Mouse (Mus musculus) heart, adult 2 months (tissue): Measurements from ENCODE around the gene Ginm1. TPM values are rescaled to one million over a fixed set of nuclear protein-coding genes. Genes with fewer than 3 reads are reported as not detected.

Experiments used
- DNase-seq, 2 experiments: peaks; one replicate each; pipeline ENCODE4 v3.0.0; 2021
- H3K27ac ChIP-seq: fragments of 200-600 bp; 2 replicates; pipeline ENCODE4 v1.8.1; 2022
- H3K27me3 ChIP-seq: fragments of 200-500 bp; 2 replicates; pipeline ENCODE4 v1.6.1; 2012; ENCODE audit warnings: mild to moderate bottlenecking, low read length, inconsistent platforms, mixed read lengths; ENCODE audit not compliant: control insufficient read depth, insufficient read depth
- H3K36me3 ChIP-seq: fragments of 200-500 bp; 2 replicates; pipeline ENCODE4 v1.6.1; 2012; ENCODE audit warnings: low read length, inconsistent platforms; ENCODE audit not compliant: control insufficient read depth, insufficient read depth
- H3K4me1 ChIP-seq: fragments of 200-500 bp; 2 replicates; pipeline ENCODE4 v1.6.1; 2011; ENCODE audit warnings: low read length; ENCODE audit not compliant: control insufficient read depth, insufficient read depth
- H3K4me3 ChIP-seq: fragments of 200-600 bp; 2 replicates; pipeline ENCODE4 v1.8.1; 2022
- H3K79me2 ChIP-seq: fragments of 200-500 bp; replicated peaks from 2 replicates; pipeline ENCODE4 v1.6.1; 2012; ENCODE audit warnings: mild to moderate bottlenecking, inconsistent platforms, low read length, moderate library complexity, mixed read lengths; ENCODE audit not compliant: control insufficient read depth, insufficient read depth
- H3K9ac ChIP-seq: fragments of 200-500 bp; 2 replicates; pipeline ENCODE4 v1.6.1; 2012; ENCODE audit warnings: low read depth, mild to moderate bottlenecking, control low read depth, inconsistent platforms, low read length, mixed read lengths
- CTCF ChIP-seq: fragments of 200-600 bp; IDR thresholded peaks from 2 replicates; pipeline ENCODE4 v1.8.1; 2022; ENCODE audit warnings: antibody characterized with exemption, mild to moderate bottlenecking, moderate library complexity
- EP300 ChIP-seq: fragments of 200-500 bp; IDR thresholded peaks from 2 replicates; pipeline ENCODE4 v1.6.1; 2011; ENCODE audit warnings: low read depth, low read length, control low read depth; ENCODE audit not compliant: insufficient read depth
- POLR2A ChIP-seq: fragments of 200-500 bp; IDR thresholded peaks from 2 replicates; pipeline ENCODE4 v1.6.1; 2011; ENCODE audit warnings: mild to moderate bottlenecking, low read depth, low read length, control low read depth; ENCODE audit not compliant: insufficient read depth
- WGBS: fragments of 180-500 bp; shearing (Covaris S2); methylation state at CpG from one replicate; pipeline ENCODE4 v1.1.7; 2018; 5-methylcytosine and 5-hydroxymethylcytosine counted together
- intact Hi-C: fragments of 180-260 bp; cut with DNase I; formaldehyde crosslinking; loops from one replicate; pipeline ENCODE4 v1.15.1; 2025
- polyA plus RNA-seq: library from polyadenylated mRNA; depleted of rRNA; stranded (reverse); fragments of >200 nt; gene quantifications from 2 replicates; pipeline ENCODE4 v1.2.3, GENCODE M21; 2012
- total RNA-seq, 2 experiments: library from RNA; stranded (reverse); gene quantifications; 2 replicates each; pipeline ENCODE4 v1.2.3; 2021

The Ginm1 gene
- total and polyA plus RNA-seq, 3 experiments: 39.6 to 123 (median 94.5) TPM

GRCm38 (mm10) chr10:7819603-7820002, 27.0 kb upstream of the Ginm1 start:
- TF ChIP-seq CTCF (no peak), EP300 (no peak)
- no peaks in the 10 kb centered on the region; the same call in 1 of the 2 replicates for H3K4me1 ChIP-seq
- no peaks in the 10 kb centered on the region for H3K79me2 ChIP-seq
- DNase-seq: no peak
- no peaks in the 10 kb centered on the region for H3K27me3 ChIP-seq
- peaks cover 6% of the 10 kb centered on the region; the same call in 1 of the 2 replicates for H3K36me3 ChIP-seq
- 82% methylated on average over 4 of the region's 4 CpGs for WGBS
- H3K4me3 ChIP-seq: no peak overlapping the region
- no peak overlapping the region for H3K9ac ChIP-seq
- H3K27ac ChIP-seq: no peak overlapping the region
- intact Hi-C loops: no loop called here

DNA sequence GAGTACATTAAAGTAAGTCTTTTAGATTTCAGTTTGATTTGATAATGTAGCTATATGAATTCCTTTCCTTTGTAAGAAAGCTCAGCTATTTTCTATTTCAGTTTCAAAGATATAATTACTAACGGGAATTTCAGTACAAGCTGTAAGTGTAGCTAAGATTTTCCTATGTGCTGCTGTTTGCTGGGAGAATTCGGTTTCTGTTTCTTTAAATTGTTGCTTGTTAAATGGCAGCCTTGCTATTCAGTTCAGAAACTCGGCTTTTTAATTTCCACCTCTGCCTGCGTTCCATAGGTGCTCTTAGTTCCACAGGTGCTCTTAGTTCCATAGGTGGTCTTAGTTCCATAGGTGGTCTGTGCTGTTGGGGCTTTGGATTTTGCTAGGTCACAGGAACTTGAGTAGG, 26.5 kb upstream of the Ginm1 start:
- H3K27ac ChIP-seq: no peak overlapping the region
- H3K4me3 ChIP-seq: no peak overlapping the region
- WGBS: 92% methylated on average over 4 of the region's 4 CpGs

GRCm38 (mm10) chr10:7818676-7819075, 26.1 kb upstream of the Ginm1 start:
- no peak overlapping the region for H3K27ac ChIP-seq
- intact Hi-C loops: no loop called here
- no peak for DNase-seq
- H3K9ac ChIP-seq: no peak overlapping the region
- no peaks in the 10 kb centered on the region for H3K27me3 ChIP-seq
- H3K4me1 ChIP-seq: no peaks in the 10 kb centered on the region; the same call in 1 of the 2 replicates
- WGBS: 82% methylated on average over 4 of the region's 4 CpGs
- no peak overlapping the region for H3K4me3 ChIP-seq
- H3K36me3 ChIP-seq: peaks cover 6% of the 10 kb centered on the region
- TF ChIP-seq EP300: no peak
- no peak for TF ChIP-seq CTCF
- no peaks in the 10 kb centered on the region for H3K79me2 ChIP-seq

More for the DNA sequence above, 26.5 kb upstream of the Ginm1 start:
- no peak for DNase-seq
- H3K27me3 ChIP-seq: no peaks in the 10 kb centered on the region
- intact Hi-C loops: no loop called here
- no peaks in the 10 kb centered on the region; the same call in 1 of the 2 replicates for H3K4me1 ChIP-seq
- no peak overlapping the region for H3K9ac ChIP-seq
- H3K36me3 ChIP-seq: peaks cover 6% of the 10 kb centered on the region; the same call in 1 of the 2 replicates
- H3K79me2 ChIP-seq: no peaks in the 10 kb centered on the region
- TF ChIP-seq CTCF (no peak), EP300 (no peak), POLR2A (no peak)

DNA sequence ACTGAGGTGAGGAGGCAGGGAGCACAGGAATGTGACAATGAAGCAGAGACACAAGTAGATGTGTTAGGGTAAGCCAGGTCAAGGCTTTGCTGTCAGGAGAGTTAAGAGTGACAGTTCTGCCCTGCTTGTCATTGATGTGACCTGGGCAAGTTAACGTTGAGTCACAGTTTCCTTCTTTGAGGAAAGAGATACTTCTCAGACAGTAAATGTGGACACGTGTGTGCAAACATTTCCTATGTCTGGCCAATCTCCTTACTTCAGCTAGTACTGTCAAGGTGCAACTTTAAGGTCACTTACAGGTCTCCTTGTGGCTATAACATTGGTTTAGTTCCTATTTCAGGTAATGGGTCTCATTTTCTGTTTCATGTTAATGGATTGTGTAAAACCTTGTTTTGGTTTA, 23.9 kb upstream of the Ginm1 start:
- H3K36me3 ChIP-seq: peaks cover 6% of the 10 kb centered on the region
- H3K4me3 ChIP-seq: no peak overlapping the region
- 39% methylated on average over 2 of the region's 2 CpGs for WGBS

DNA sequence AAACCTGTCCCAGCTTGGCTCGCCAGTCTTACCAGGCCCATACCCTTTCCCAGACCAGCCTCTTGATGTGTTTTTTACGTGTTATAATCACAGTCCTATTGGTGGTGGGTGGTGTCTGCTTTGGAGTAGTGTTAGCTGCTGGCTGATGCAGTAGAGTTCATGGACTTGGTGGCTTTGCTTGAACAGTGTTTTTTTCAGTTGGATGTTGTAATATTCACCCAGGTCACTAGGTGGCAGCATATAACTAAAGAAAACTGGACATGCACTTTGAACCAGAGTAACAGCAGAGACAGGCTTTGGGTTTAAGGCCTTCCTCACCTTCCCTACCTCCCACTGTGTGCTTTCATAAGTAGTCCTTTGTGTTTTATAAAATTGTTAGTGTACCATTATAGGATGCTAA, 17.3 kb upstream of the Ginm1 start:
- no peaks in the 10 kb centered on the region; the same call in none of the 2 replicates for H3K36me3 ChIP-seq
- intact Hi-C loops: loop anchor here (1.0 to 2.0 kb wide), 3 partner anchors 73 to 430 kb away; no protein-coding TSS in a partner anchor
- no peak for DNase-seq

More for the DNA sequence above, 23.9 kb upstream of the Ginm1 start:
- H3K27me3 ChIP-seq: no peaks in the 10 kb centered on the region
- TF ChIP-seq EP300 (no peak), CTCF (no peak), POLR2A (no peak)
- H3K9ac ChIP-seq: no peak overlapping the region
- no peak for DNase-seq
- no peak overlapping the region for H3K27ac ChIP-seq
- no peaks in the 10 kb centered on the region; the same call in 1 of the 2 replicates for H3K4me1 ChIP-seq
- intact Hi-C loops: no loop called here
- no peaks in the 10 kb centered on the region for H3K79me2 ChIP-seq

DNA sequence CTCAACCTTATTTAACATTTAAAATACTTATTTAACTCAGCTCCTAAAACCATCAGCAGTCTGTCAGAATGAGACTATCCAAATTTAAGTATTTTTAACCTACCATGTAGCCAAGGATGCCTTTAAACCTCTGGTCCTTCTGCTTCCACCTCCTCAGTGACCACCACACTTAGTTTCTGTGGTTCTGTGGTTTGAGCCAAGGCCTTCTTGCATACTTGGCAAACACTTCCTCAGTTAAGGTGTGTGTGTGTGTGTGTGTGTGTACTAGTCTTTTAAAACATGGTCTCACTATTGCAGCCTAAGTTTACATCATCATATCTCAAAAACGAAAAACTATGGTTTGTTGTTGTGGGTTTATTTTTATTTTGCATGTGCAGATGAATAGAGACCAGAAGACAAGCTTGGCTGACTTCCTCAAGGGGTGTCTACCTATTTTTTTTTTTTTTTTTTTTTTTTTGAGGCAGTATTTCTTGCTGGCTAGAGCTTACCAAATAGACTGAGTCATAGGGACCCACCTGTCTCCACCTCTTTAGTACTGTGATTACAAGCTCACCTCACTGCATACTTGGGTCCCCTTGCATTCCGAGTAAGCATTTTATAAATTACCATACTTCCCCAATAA, 10.0 kb upstream of the Ginm1 start:
- Histone ChIP-seq H3K9ac (no peak overlapping the region), H3K36me3 (no peaks in the 10 kb centered on the region; the same call in 1 of the 2 replicates), H3K79me2 (no peaks in the 10 kb centered on the region), H3K27ac (no peak overlapping the region), H3K27me3 (no peaks in the 10 kb centered on the region), H3K4me3 (no peak overlapping the region), H3K4me1 (no peaks in the 10 kb centered on the region; the same call in 1 of the 2 replicates)
- TF ChIP-seq CTCF (no peak), POLR2A (no peak), EP300 (no peak)
- WGBS: 92% methylated on average over 2 of the region's 2 CpGs
- intact Hi-C loops: no loop called here
- no peak for DNase-seq

More for the DNA sequence above, 17.3 kb upstream of the Ginm1 start:
- H3K9ac ChIP-seq: no peak overlapping the region
- no peak for TF ChIP-seq POLR2A
- peak; percentile 84 for TF ChIP-seq CTCF
- no peaks in the 10 kb centered on the region for H3K27me3 ChIP-seq
- H3K27ac ChIP-seq: no peak overlapping the region
- H3K79me2 ChIP-seq: no peaks in the 10 kb centered on the region
- no peak overlapping the region for H3K4me3 ChIP-seq
- WGBS: 49% methylated on average over 2 of the region's 2 CpGs
- H3K4me1 ChIP-seq: no peaks in the 10 kb centered on the region; the same call in 1 of the 2 replicates
